Mouse (Mus musculus) spleen, postnatal 14 days (tissue): ENCODE measurements at regions not wholly inside any gene's neighbourhood (a gene's known extent, or its start where the extent isn't known, plus 50 kb on each side); places are given as distances from the start of the nearest gene placed in this dataset.
A peak's percentile ranks its signal among the peaks of the same experiment; 100 is the strongest.

ENCODE experiments used
- DNase-seq, 2 experiments: peaks; one replicate each; pipeline ENCODE4 v3.0.0; 2021 to 2022; ENCODE audit warnings: low spot score in 2 of 2

GRCm38 (mm10) chr1:185617691-185618090 lies 163.0 kb downstream of the Slc30a10 start:
- no peak for DNase-seq

GRCm38 (mm10) chr1:185619011-185619410 lies 164.4 kb downstream of the Slc30a10 start:
- DNase-seq: no peak

GRCm38 (mm10) chr1:185628401-185628800 lies 173.8 kb downstream of the Slc30a10 start:
- DNase-seq: no peak

GRCm38 (mm10) chr1:185629976-185630375 lies 175.3 kb downstream of the Slc30a10 start:
- no peak for DNase-seq

- DNase-seq: no peak
Observed at GRCm38 (mm10) chr1:185638631-185639030, 184.0 kb downstream of the Slc30a10 start.

GRCm38 (mm10) chr1:185639486-185639885 lies 184.8 kb downstream of the Slc30a10 start:
- DNase-seq: no peak

- DNase-seq: no peak
Observed at GRCm38 (mm10) chr1:185644026-185644425, 189.4 kb downstream of the Slc30a10 start.

- DNase-seq: no peak
Observed at GRCm38 (mm10) chr1:185648128-185648527, 193.5 kb downstream of the Slc30a10 start.

GRCm38 (mm10) chr1:185648926-185649325 lies 194.3 kb downstream of the Slc30a10 start:
- no peak for DNase-seq

GRCm38 (mm10) chr1:185650926-185651325 lies 196.3 kb downstream of the Slc30a10 start:
- no peak for DNase-seq

- DNase-seq: no peak
Observed at GRCm38 (mm10) chr1:185655021-185655420, 200.4 kb downstream of the Slc30a10 start.

GRCm38 (mm10) chr1:185655461-185655860 lies 200.8 kb downstream of the Slc30a10 start:
- no peak for DNase-seq

GRCm38 (mm10) chr1:185657286-185657685 lies 202.6 kb downstream of the Slc30a10 start:
- DNase-seq: no peak

GRCm38 (mm10) chr1:185659476-185659875 lies 204.8 kb downstream of the Slc30a10 start:
- DNase-seq: no peak

GRCm38 (mm10) chr1:185662336-185662735 lies 207.7 kb downstream of the Slc30a10 start:
- no peak for DNase-seq

GRCm38 (mm10) chr1:185670029-185670741 lies 215.5 kb downstream of the Slc30a10 start:
- DNase-seq: no peak

GRCm38 (mm10) chr1:185672940-185673339 lies 218.3 kb downstream of the Slc30a10 start:
- DNase-seq: no peak

- DNase-seq: no peak
Observed at GRCm38 (mm10) chr1:185675674-185676420, 221.2 kb downstream of the Slc30a10 start.

GRCm38 (mm10) chr1:185681610-185682457 lies 227.2 kb downstream of the Slc30a10 start:
- peak in 1 of 2 experiments; percentile 40 for DNase-seq

- no peak for DNase-seq
Observed at GRCm38 (mm10) chr1:185682458-185682750, 227.8 kb downstream of the Slc30a10 start.

GRCm38 (mm10) chr1:185684638-185685037 lies 230.0 kb downstream of the Slc30a10 start:
- no peak for DNase-seq

GRCm38 (mm10) chr1:185688506-185688905 lies 233.9 kb downstream of the Slc30a10 start:
- no peak for DNase-seq
